Mouse (Mus musculus) forebrain, postnatal 0 days (tissue): ENCODE measurements around the gene Tpcn2. TPM values are rescaled to one million over a fixed set of nuclear protein-coding genes. Genes with fewer than 3 reads are reported as not detected.

ENCODE experiments used
- ATAC-seq: fragments of 200-750 bp; cut with Nextera tagmentation; 2 replicates; pipeline ENCODE4 v1.8.0; 2017; ENCODE audit warnings: mild to moderate bottlenecking, moderate library complexity
- DNase-seq: peaks from one replicate; pipeline ENCODE4 v3.0.0-alpha.2; 2015
- H3K27ac ChIP-seq: fragments of 300-500 bp; sonication (generic); 2 replicates; pipeline ENCODE4 v1.5.1; 2014; ENCODE audit warnings: low read depth, mild to moderate bottlenecking, antibody characterized with exemption, low read length, moderate library complexity, mixed read lengths
- H3K27me3 ChIP-seq: fragments of 300-500 bp; sonication (generic); 2 replicates; pipeline ENCODE4 v1.6.1; 2014; ENCODE audit warnings: mild to moderate bottlenecking, low read length, mixed read lengths; ENCODE audit not compliant: insufficient read depth
- H3K36me3 ChIP-seq: fragments of 300-500 bp; sonication (generic); 2 replicates; pipeline ENCODE4 v1.6.1; 2014; ENCODE audit warnings: mild to moderate bottlenecking, moderate library complexity; ENCODE audit not compliant: insufficient read depth
- H3K4me1 ChIP-seq: fragments of 300-500 bp; sonication (generic); 2 replicates; pipeline ENCODE4 v1.6.1; 2014; ENCODE audit warnings: antibody characterized with exemption; ENCODE audit not compliant: insufficient read depth
- H3K4me2 ChIP-seq: fragments of 300-500 bp; sonication (generic); 2 replicates; pipeline ENCODE4 v1.6.1; 2014; ENCODE audit warnings: low read depth, mild to moderate bottlenecking, moderate library complexity
- H3K4me3 ChIP-seq: fragments of 300-500 bp; sonication (generic); 2 replicates; pipeline ENCODE4 v1.5.1; 2014; ENCODE audit warnings: low read depth, low read length, mixed read lengths
- H3K9ac ChIP-seq: fragments of 300-500 bp; sonication (generic); 2 replicates; pipeline ENCODE4 v1.6.1; 2014; ENCODE audit warnings: mild to moderate bottlenecking
- H3K9me3 ChIP-seq: fragments of 300-500 bp; sonication (generic); 2 replicates; pipeline ENCODE4 v1.6.1; 2016; ENCODE audit warnings: low read length
- CTCF ChIP-seq: sonication (generic); IDR thresholded peaks from 2 replicates; pipeline ENCODE4 v1.5.1; 2016; ENCODE audit warnings: antibody characterized with exemption, control low read depth, low read depth
- WGBS: fragments of 180-500 bp; shearing (Covaris S2); extraction: QIAGEN DNeasy Blood & Tissue Kit; methylation state at CpG from one replicate; pipeline ENCODE4 v1.1.7; 2014; 5-methylcytosine and 5-hydroxymethylcytosine counted together
- polyA plus RNA-seq: library from polyadenylated mRNA; unstranded; fragments of >200 nt; fragmentation: Nextera tagmentation; extraction: Ambion mirVana; gene quantifications from 2 replicates; pipeline ENCODE4 v1.2.1, GENCODE M21; 2015
- total RNA-seq: library from RNA; depleted of rRNA; stranded (reverse); fragments of >200 nt; gene quantifications from 2 replicates; pipeline ENCODE4 v1.2.3, GENCODE M21; 2014

The Tpcn2 gene
- total and polyA plus RNA-seq, 2 experiments from 2014 or later = 1.3 to 2.5 TPM

- no peaks in the 10 kb centered on the region for H3K27me3 ChIP-seq
Observed at GRCm38 (mm10) chr7:145299562-145300320, 15.9 kb upstream of the Tpcn2 start.

DNA sequence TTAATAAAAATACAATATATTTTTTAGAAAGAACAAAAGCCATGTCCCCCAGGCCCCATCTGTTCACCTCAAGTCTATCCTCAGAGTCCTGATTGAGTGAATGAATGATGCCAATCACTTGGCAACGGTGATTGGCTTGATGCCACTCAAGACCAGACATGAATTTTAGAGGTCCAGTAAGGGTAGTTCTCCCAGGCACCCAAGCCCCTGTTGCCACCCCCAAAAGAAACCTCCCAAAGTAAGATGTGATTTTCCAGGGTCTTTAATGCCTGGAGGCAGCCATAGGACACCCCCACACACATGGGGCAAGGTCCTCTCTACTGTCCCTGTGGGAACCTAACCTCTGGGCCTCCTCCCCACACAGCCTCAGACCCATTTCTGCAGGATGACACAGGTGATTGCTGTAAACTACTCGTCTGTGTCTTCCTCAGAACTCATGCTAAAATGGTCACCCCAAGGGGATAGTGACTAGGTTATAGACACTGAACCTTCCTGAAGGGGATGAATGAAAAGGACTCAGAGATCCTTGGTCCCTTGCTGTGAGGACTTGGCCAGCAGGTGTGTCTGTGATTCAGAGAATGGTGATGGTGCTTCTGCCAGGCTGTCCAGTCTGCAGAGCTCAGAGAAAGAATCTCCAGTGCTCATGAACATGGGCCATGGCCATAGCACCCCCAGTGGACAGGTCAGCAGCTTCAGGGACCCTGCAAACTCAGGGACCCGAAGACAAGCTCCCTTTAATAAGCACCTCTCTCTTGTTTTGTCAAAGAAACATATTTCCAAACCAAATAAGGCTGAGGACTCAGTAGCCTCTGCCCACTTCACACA lies 15.1 kb upstream of the Tpcn2 start:
- no peak for TF ChIP-seq CTCF

More at GRCm38 (mm10) chr7:145299562-145300320, 15.9 kb upstream of the Tpcn2 start:
- 65% methylated on average over 7 of the region's 7 CpGs for WGBS
- H3K9ac ChIP-seq = no peak overlapping the region
- no peaks in the 10 kb centered on the region for H3K9me3 ChIP-seq
- H3K4me2 ChIP-seq = no peak overlapping the region
- no peaks in the 10 kb centered on the region for H3K36me3 ChIP-seq
- no peak for TF ChIP-seq CTCF
- DNase-seq = no peak
- no peak overlapping the region for H3K27ac ChIP-seq
- ATAC-seq = no peak
- no peak overlapping the region for H3K4me3 ChIP-seq
- no peaks in the 10 kb centered on the region for H3K4me1 ChIP-seq

GRCm38 (mm10) chr7:145293859-145294258 lies 10.0 kb upstream of the Tpcn2 start:
- 42% methylated on average over 6 of the region's 6 CpGs for WGBS
- Histone ChIP-seq H3K9me3 (no peaks in the 10 kb centered on the region), H3K9ac (no peak overlapping the region), H3K4me3 (no peak overlapping the region), H3K4me2 (no peak overlapping the region), H3K36me3 (no peaks in the 10 kb centered on the region), H3K27ac (no peak overlapping the region), H3K27me3 (no peaks in the 10 kb centered on the region), H3K4me1 (no peaks in the 10 kb centered on the region)
- DNase-seq (no peak), ATAC-seq (no peak)
- TF ChIP-seq CTCF = no peak

More for the DNA sequence above, 15.1 kb upstream of the Tpcn2 start:
- no peaks in the 10 kb centered on the region for H3K4me1 ChIP-seq
- H3K4me3 ChIP-seq = no peak overlapping the region
- H3K4me2 ChIP-seq = no peak overlapping the region
- no peak for ATAC-seq
- WGBS = 55% methylated on average over 3 of the region's 3 CpGs
- H3K36me3 ChIP-seq = no peaks in the 10 kb centered on the region
- no peak for DNase-seq
- H3K9me3 ChIP-seq = no peaks in the 10 kb centered on the region
- no peaks in the 10 kb centered on the region for H3K27me3 ChIP-seq
- no peak overlapping the region for H3K27ac ChIP-seq
- no peak overlapping the region for H3K9ac ChIP-seq

DNA sequence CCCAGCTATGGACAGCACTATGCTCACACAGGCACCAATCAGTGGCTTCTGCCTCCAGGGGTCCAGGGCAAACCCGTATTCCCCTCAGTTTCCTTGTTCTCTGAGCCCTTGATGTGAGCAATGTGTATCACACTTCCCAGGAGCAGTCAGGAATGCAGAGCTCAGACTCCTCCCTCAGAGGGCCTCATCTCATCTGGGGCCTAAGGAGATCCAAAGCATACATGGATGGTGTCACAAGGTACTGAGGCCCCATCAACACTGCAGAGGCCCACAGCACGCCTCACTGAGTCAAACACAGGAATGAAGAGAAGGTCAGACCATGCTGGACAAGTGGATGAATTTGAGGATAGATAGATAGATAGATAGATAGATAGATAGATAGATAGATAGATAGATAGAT lies 8.9 kb upstream of the Tpcn2 start:
- ATAC-seq (no peak), DNase-seq (no peak)
- 78% methylated on average over 2 of the region's 2 CpGs for WGBS
- H3K4me3 ChIP-seq = no peak overlapping the region
- no peaks in the 10 kb centered on the region for H3K9me3 ChIP-seq
- no peaks in the 10 kb centered on the region for H3K36me3 ChIP-seq
- H3K4me2 ChIP-seq = no peak overlapping the region
- H3K27ac ChIP-seq = no peak overlapping the region
- no peaks in the 10 kb centered on the region for H3K4me1 ChIP-seq
- no peaks in the 10 kb centered on the region for H3K27me3 ChIP-seq
- H3K9ac ChIP-seq = no peak overlapping the region
- TF ChIP-seq CTCF = no peak

- DNase-seq = no peak
- Histone ChIP-seq H3K4me1 (no peaks in the 10 kb centered on the region), H3K4me3 (no peak overlapping the region), H3K9me3 (no peaks in the 10 kb centered on the region), H3K4me2 (no peak overlapping the region), H3K36me3 (no peaks in the 10 kb centered on the region), H3K27me3 (no peaks in the 10 kb centered on the region), H3K9ac (no peak overlapping the region), H3K27ac (no peak overlapping the region)
- WGBS = 95% methylated on average over 2 of the region's 2 CpGs
- ATAC-seq = no peak
- no peak for TF ChIP-seq CTCF
Observed at GRCm38 (mm10) chr7:145291847-145292246, 8.0 kb upstream of the Tpcn2 start.

DNA sequence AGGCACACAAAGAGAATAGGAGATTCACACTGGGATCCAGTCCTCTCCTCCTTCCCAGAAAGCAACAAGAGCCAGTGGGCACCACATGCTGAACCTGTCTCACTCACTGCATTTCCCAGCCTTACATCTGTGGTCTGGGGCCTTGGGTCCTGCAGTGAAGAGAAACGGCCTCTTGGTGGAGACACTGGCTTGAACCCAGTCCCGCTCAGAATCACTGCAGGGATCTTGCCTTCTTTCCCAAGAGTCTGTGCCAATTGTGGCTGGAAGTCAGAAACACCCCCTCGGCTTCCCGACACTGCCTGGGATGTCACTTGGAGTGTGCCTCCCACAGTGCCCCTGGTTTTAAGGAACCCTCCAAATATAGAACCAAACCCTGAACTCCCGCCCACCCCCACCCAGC lies 5.5 kb upstream of the Tpcn2 start:
- DNase-seq (no peak), ATAC-seq (no peak)
- H3K4me3 ChIP-seq = no peak overlapping the region
- no peak overlapping the region for H3K27ac ChIP-seq
- no peaks in the 10 kb centered on the region for H3K9me3 ChIP-seq
- H3K9ac ChIP-seq = no peak overlapping the region
- H3K4me2 ChIP-seq = no peak overlapping the region
- H3K4me1 ChIP-seq = no peaks in the 10 kb centered on the region
- peak; percentile 50 for TF ChIP-seq CTCF
- H3K36me3 ChIP-seq = no peaks in the 10 kb centered on the region
- 26% methylated on average over 5 of the region's 5 CpGs for WGBS
- H3K27me3 ChIP-seq = no peaks in the 10 kb centered on the region

GRCm38 (mm10) chr7:145287410-145287809 lies 3.6 kb upstream of the Tpcn2 start:
- no peaks in the 10 kb centered on the region for H3K36me3 ChIP-seq
- H3K9me3 ChIP-seq = no peaks in the 10 kb centered on the region
- no peak for TF ChIP-seq CTCF
- H3K4me1 ChIP-seq = peaks cover 5% of the 10 kb centered on the region; the same call in 1 of the 2 replicates
- no peak overlapping the region for H3K9ac ChIP-seq
- 79% methylated on average over 6 of the region's 6 CpGs for WGBS
- ATAC-seq = no peak
- H3K27me3 ChIP-seq = no peaks in the 10 kb centered on the region
- no peak overlapping the region for H3K4me2 ChIP-seq
- DNase-seq = no peak
- no peak overlapping the region for H3K27ac ChIP-seq
- no peak overlapping the region for H3K4me3 ChIP-seq
